Mouse (Mus musculus) testis, adult 2 months (tissue): ENCODE results near the gene Scai.
"Not testable (repeated sequence)": the region's sequence is repeated elsewhere in the genome, so short reads cannot be mapped to it uniquely, and the experiment has no call there.

ENCODE experiments used
- CTCF ChIP-seq: fragments of 200-500 bp; IDR thresholded peaks from 2 replicates; pipeline ENCODE4 v1.5.1; 2012; ENCODE audit warnings: low read depth, mild to moderate bottlenecking, inconsistent platforms, low read length, moderate library complexity; ENCODE audit not compliant: control insufficient read depth, insufficient read depth, insufficient replicate concordance
- POLR2A ChIP-seq: fragments of 200-500 bp; IDR thresholded peaks from 2 replicates; pipeline ENCODE4 v1.6.1; 2012; ENCODE audit warnings: low read depth, mild to moderate bottlenecking, inconsistent platforms, low read length, moderate library complexity; ENCODE audit not compliant: control insufficient read depth

DNA sequence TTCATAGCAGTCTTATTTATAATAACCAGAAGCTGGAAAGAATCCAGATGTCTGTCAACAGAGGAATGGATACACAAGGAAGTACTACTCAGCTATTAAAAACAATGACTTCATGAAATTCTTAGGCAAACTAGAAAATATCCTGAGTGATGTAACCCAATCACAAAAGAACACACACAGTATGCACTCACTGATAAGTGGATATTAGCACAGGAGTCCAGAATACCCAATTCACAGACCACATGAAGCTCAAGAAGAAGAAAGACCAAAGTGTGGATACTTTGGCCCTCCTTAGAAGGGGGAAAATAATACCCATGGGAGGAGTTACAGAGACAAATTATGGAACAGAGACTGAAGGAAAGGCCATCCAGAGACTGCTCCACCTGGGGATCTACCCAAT is 80.8 kb downstream of the Scai start:
- TF ChIP-seq POLR2A, CTCF: not testable (repeated sequence)
